Mouse (Mus musculus): Measurements from ENCODE around the gene Tex30.
"Not testable (repeated sequence)": the region's sequence is repeated elsewhere in the genome, so short reads cannot be mapped to it uniquely, and the experiment has no call there.

The Tex30 gene

GRCm38 (mm10) chr1:44102259-44102717 is at the start of gene Tex30:
TSS of gene Tex30 (minus strand) at chr1:44102441.
- peak; percentile 87 for DNase-seq (ENCODE audit: low spot score)

GRCm38 (mm10) chr1:44148706-44149105 is 46.5 kb upstream of the Tex30 start:
- DNase-seq (ENCODE audit: low spot score): peak; percentile 22

- DNase-seq (ENCODE audit: low spot score): peak; percentile 86
These were observed 45.5 kb upstream of the Tex30 start, which contains the start of gene Ercc5 for GRCm38 (mm10) chr1:44147563-44148381. TSS of gene Ercc5 (plus strand) at chr1:44147744.

GRCm38 (mm10) chr1:44142747-44143146 is 40.5 kb upstream of the Tex30 start:
- peak; percentile 46 for DNase-seq (ENCODE audit: low spot score)

- no peak for DNase-seq (ENCODE audit: low spot score)
These were observed 38.0 kb upstream of the Tex30 start for GRCm38 (mm10) chr1:44140232-44140631.

GRCm38 (mm10) chr1:44129929-44130581 is 27.8 kb upstream of the Tex30 start:
- DNase-seq (ENCODE audit: low spot score): no peak

- no peak for DNase-seq (ENCODE audit: low spot score)
These were observed 23.3 kb upstream of the Tex30 start for GRCm38 (mm10) chr1:44125590-44125989.

- DNase-seq (ENCODE audit: low spot score): no peak
These were observed 20.0 kb upstream of the Tex30 start for GRCm38 (mm10) chr1:44122256-44122655.

GRCm38 (mm10) chr1:44120074-44120406 is 17.8 kb upstream of the Tex30 start:
- no peak for DNase-seq (ENCODE audit: low spot score)

- DNase-seq (ENCODE audit: low spot score): peak; percentile 84
These were observed 17.2 kb upstream of the Tex30 start for GRCm38 (mm10) chr1:44119201-44120073.

GRCm38 (mm10) chr1:44118239-44119054 is 16.2 kb upstream of the Tex30 start, which contains the start of the genes Kdelc1 and Bivm:
TSS of gene Kdelc1 (minus strand) at chr1:44118808.
TSS of gene Bivm (plus strand) at chr1:44118957.
- peak; percentile 97 for DNase-seq (ENCODE audit: low spot score)

GRCm38 (mm10) chr1:44117571-44117970 is 15.3 kb upstream of the Tex30 start:
- no peak for DNase-seq (ENCODE audit: low spot score)

GRCm38 (mm10) chr1:44102939-44103338 is 698 bp upstream of the Tex30 start:
- DNase-seq (ENCODE audit: low spot score): no peak

GRCm38 (mm10) chr1:44101448-44102225 is 604 bp downstream of the Tex30 start:
- no peak for DNase-seq (ENCODE audit: low spot score)

GRCm38 (mm10) chr1:44064625-44065024 is 37.6 kb downstream of the Tex30 start:
- DNase-seq (ENCODE audit: low spot score): peak; percentile 78

- DNase-seq (ENCODE audit: low spot score): no peak
These were observed 38.8 kb downstream of the Tex30 start for GRCm38 (mm10) chr1:44063439-44063838.

- no peak for DNase-seq (ENCODE audit: low spot score)
These were observed 40.4 kb downstream of the Tex30 start, which contains the start of gene Gm8251 for GRCm38 (mm10) chr1:44061836-44062235. TSS of gene Gm8251 (minus strand) at chr1:44061936.

GRCm38 (mm10) chr1:44057805-44058204 is 44.4 kb downstream of the Tex30 start:
- DNase-seq (ENCODE audit: low spot score): no peak

- peak; percentile 80 for DNase-seq (ENCODE audit: low spot score)
These were observed 55.7 kb downstream of the Tex30 start for GRCm38 (mm10) chr1:44046556-44046955.

- not testable (repeated sequence) for DNase-seq (ENCODE audit: low spot score)
These were observed 56.6 kb downstream of the Tex30 start for GRCm38 (mm10) chr1:44045689-44046088.
